Mouse (Mus musculus) MEL (cell line): ENCODE results near the gene Gimap9.

ENCODE experiments used
- CHD2 ChIP-seq: IDR thresholded peaks from 2 replicates; pipeline ENCODE4 v1.6.1; 2011; ENCODE audit warnings: low read length, improper control_type of control experiment
- CTCF ChIP-seq, 3 experiments: IDR thresholded peaks in 2 of 3; conservative IDR thresholded peaks in 1 of 3; 2 replicates each; pipeline ENCODE4 v1.5.1; 2011 to 2012; ENCODE audit warnings: low read length in 3 of 3, low read depth in 2 of 3, mild to moderate bottlenecking in 2 of 3, improper control_type of control experiment in 1 of 3, inconsistent platforms in 1 of 3, mixed read lengths in 1 of 3, moderate library complexity in 1 of 3; ENCODE audit not compliant: control insufficient read depth in 1 of 3, insufficient read depth in 1 of 3, poor library complexity in 1 of 3, severe bottlenecking in 1 of 3
- EP300 ChIP-seq, 2 experiments: IDR thresholded peaks; 2 replicates each; pipeline ENCODE4 v1.6.1; 2011; ENCODE audit warnings: improper control_type of control experiment in 2 of 2, low read length in 2 of 2, low read depth in 1 of 2, mild to moderate bottlenecking in 1 of 2
- ETS1 ChIP-seq: IDR thresholded peaks from 2 replicates; pipeline ENCODE4 v1.6.1; 2012; ENCODE audit warnings: low read depth, mild to moderate bottlenecking, inconsistent platforms, low read length, improper control_type of control experiment, moderate library complexity
- JUND ChIP-seq: IDR thresholded peaks from 2 replicates; pipeline ENCODE4 v1.6.1; 2011; ENCODE audit warnings: low read depth, mild to moderate bottlenecking, improper control_type of control experiment, low read length
- NRF1 ChIP-seq: IDR thresholded peaks from 2 replicates; pipeline ENCODE4 v1.6.1; 2014; ENCODE audit warnings: low read depth, mild to moderate bottlenecking, inconsistent platforms, low read length, improper control_type of control experiment, moderate library complexity; ENCODE audit not compliant: poor library complexity, insufficient read depth, severe bottlenecking
- POLR2A ChIP-seq, 2 experiments: IDR thresholded peaks; 2 replicates each; pipeline ENCODE4 v1.6.1; 2011 to 2012; ENCODE audit warnings: low read length in 2 of 2, mild to moderate bottlenecking in 2 of 2, control low read depth in 1 of 2, improper control_type of control experiment in 1 of 2, low read depth in 1 of 2, moderate library complexity in 1 of 2; ENCODE audit not compliant: control insufficient read depth in 1 of 2, insufficient read depth in 1 of 2, poor library complexity in 1 of 2
- RAD21 ChIP-seq: IDR thresholded peaks from 2 replicates; pipeline ENCODE4 v1.6.1; 2011; ENCODE audit warnings: mild to moderate bottlenecking, low read depth, low read length, improper control_type of control experiment
- UBTF ChIP-seq: IDR thresholded peaks from 2 replicates; pipeline ENCODE4 v1.6.1; 2012; ENCODE audit warnings: low read depth, mild to moderate bottlenecking, inconsistent platforms, low read length, improper control_type of control experiment, moderate library complexity, borderline replicate concordance; ENCODE audit not compliant: insufficient read depth
- USF1 ChIP-seq: IDR thresholded peaks from 2 replicates; pipeline ENCODE4 v1.6.1; 2014; ENCODE audit warnings: low read depth, mild to moderate bottlenecking, inconsistent platforms, low read length, improper control_type of control experiment, moderate library complexity

DNA sequence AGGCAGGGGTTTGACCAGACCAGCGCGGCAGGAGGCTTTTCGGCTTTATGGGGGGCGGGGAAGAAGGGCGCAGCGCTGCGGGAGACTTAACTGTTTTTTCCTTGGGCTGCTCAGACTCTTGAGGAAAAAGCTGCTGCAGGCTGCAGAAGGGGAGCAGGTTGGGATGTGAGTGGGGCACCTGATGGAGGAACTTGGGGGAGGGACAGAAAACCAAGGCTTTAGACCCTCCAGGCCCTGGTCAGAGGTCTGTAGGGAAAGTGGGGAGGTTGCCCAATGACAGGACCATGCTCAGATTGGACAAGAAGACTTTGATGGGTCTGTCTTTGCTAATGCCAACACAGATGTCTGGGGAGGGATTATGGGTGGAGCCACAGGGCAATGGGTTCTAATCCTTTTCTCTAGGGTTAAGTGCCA lies 48.4 kb upstream of the Gimap9 start:
- no peak for TF ChIP-seq JUND
- TF ChIP-seq POLR2A (IDR thresholded peaks at IDR 0.05; ENCODE audit: control insufficient read depth in 1 of 2, insufficient read depth in 1 of 2, low read depth in 1 of 2, low read length in 2 of 2, poor library complexity in 1 of 2), result no peak
- TF ChIP-seq USF1, result no peak
- TF ChIP-seq ETS1, result no peak
- TF ChIP-seq CTCF (IDR thresholded peaks at IDR 0.05 in 2 of 3, conservative IDR thresholded peaks at IDR 0.05 in 1 of 3; ENCODE audit: control insufficient read depth in 1 of 3, insufficient read depth in 1 of 3, low read depth in 2 of 3, low read length in 3 of 3, poor library complexity in 1 of 3, severe bottlenecking in 1 of 3), result no peak
- no peak for TF ChIP-seq RAD21
- no peak for TF ChIP-seq UBTF
- TF ChIP-seq CHD2, result no peak
- no peak for TF ChIP-seq NRF1
- TF ChIP-seq EP300 (IDR thresholded peaks at IDR 0.05; ENCODE audit: low read depth in 1 of 2, low read length in 2 of 2), result no peak
